Mouse (Mus musculus): Measurements from ENCODE around the gene Foxr1. TPM values are rescaled to one million over a fixed set of nuclear protein-coding genes. Genes with fewer than 3 reads are reported as not detected.
"Not testable (repeated sequence)": the region's sequence is repeated elsewhere in the genome, so short reads cannot be mapped to it uniquely, and the experiment has no call there.

The Foxr1 gene
- polyA plus RNA-seq, 1 experiment from 2014 or later: not detected

DNA sequence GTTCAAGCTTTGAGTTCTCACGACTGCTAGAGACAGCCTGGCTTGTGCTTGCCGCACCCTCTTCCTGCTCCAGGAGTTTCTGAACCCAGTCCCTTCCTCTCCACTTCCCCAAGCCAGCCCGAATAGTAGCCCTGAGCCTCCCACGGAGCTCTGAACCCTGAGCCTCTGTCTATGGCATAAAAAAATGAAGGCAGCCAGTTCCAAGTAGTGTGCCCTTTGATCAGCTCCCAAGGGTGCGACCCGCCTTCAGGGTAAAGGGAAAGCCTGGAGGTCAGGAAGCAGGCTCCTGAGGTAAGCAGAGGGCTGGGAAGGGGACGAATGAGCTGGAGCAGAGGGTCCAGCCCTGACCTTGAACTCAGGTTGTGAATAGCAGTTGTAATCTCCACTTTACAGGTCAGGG is 27.3 kb upstream of the Foxr1 start:
- Histone ChIP-seq H3K9me3 (no peaks in the 10 kb centered on the region), H3K4me1 (peaks cover 16% of the 10 kb centered on the region), H3K27me3 (ENCODE audit: poor library complexity, severe bottlenecking) (no peaks in the 10 kb centered on the region), H3K27ac (no peak overlapping the region), H3K36me3 (replicated peaks) (no peaks in the 10 kb centered on the region), H3K4me3 (no peak overlapping the region)
- no peak for DNase-seq (ENCODE audit: extremely low spot score, low spot score)
- 67% methylated on average over 7 of the region's 7 CpGs for WGBS

DNA sequence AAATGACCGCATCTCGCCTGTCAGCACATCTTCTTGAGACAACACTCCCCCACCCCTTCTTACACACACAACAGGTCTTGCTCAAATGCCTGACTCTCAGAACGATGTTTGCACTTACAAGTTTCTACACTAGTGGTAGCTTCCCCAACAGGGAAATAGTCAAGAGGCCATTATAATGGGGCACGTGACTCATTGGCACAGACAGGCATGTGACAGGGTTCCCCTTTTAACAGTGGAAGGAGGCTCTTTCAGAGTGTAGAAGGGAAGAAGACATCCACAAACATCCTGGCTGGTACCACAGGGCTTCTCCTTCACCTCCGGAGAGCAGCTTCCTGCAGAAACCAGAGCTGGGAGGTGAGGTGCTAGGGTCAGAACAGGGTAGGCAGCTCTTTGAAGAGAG is 21.0 kb upstream of the Foxr1 start:
- WGBS: 85% methylated on average over 5 of the region's 5 CpGs

DNA sequence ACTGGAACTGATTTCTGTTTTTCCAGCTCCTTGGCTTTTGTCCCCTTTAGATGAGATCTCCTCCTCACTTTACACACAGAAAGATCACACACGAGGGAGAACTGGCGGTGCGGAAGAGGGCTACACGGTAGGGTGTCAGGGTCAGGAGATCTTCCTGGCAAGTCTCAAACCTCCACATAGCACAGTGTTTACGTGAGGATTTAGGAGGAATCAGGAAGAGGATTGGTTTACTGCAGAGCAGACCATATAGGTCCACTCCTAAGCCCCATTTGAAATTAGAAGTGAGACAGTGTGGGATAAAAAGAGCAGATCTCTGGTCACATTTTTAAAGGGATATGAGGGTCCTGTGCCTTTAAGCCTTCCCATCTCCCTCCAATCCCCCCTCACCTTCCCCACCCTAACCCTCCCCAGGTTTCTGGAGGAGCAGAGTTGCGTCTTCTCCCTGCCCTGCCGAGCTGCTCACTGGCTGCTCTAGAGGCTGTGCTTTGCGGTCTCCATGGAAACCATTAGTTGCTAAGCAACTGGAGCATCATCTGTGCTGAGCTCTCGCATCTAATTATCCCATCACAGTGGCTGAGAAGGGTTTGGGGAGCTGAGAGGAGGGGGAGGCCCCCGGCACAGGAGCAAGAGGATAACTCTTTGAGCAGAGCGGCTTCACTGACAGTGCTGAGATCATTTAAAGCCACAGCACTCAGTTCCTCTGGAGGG is 16.3 kb upstream of the Foxr1 start:
- Histone ChIP-seq H3K27ac (peak overlapping the region; percentile 81), H3K4me1 (peaks cover 42% of the 10 kb centered on the region), H3K27me3 (ENCODE audit: poor library complexity, severe bottlenecking) (peaks cover 51% of the 10 kb centered on the region), H3K36me3 (replicated peaks) (no peaks in the 10 kb centered on the region), H3K9me3 (no peaks in the 10 kb centered on the region), H3K4me3 (peak overlapping the region; percentile 22; the same call in 1 of the 2 replicates)
- DNase-seq (ENCODE audit: extremely low spot score, low spot score): peak; percentile 87
- WGBS: 4% methylated on average over 11 of the region's 11 CpGs

More for the DNA sequence above, 21.0 kb upstream of the Foxr1 start:
- Histone ChIP-seq H3K4me1 (peaks cover 14% of the 10 kb centered on the region), H3K27ac (no peak overlapping the region), H3K27me3 (ENCODE audit: poor library complexity, severe bottlenecking) (peaks cover 6% of the 10 kb centered on the region; the same call in 1 of the 2 replicates), H3K4me3 (no peak overlapping the region), H3K36me3 (replicated peaks) (no peaks in the 10 kb centered on the region), H3K9me3 (no peaks in the 10 kb centered on the region)
- no peak for DNase-seq (ENCODE audit: extremely low spot score, low spot score)

DNA sequence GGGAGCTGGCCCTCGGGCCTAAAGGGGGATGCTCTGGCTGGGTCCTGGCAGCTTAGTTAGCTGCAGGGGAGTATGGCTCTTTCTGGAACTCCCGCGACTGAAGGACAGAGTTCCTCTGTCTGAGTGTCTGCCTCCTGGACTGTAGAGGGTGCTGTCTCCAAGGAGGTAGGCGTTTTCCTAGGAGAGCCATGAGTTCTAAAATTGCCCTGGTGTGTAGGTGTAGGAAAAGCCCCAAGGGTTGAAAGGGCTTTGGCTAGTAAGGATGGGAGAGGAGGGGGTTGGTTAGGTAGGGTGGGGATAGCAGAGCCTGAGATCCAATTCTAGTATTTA is 13.9 kb upstream of the Foxr1 start, which contains the start of gene Upk2:
Upk2 (minus strand) TSS at position 86 of the 330 bp plus-strand sequence.
- H3K36me3 ChIP-seq (replicated peaks): no peaks in the 10 kb centered on the region
- no peaks in the 10 kb centered on the region for H3K9me3 ChIP-seq
- peaks cover 42% of the 10 kb centered on the region for H3K4me1 ChIP-seq
- H3K27me3 ChIP-seq (ENCODE audit: poor library complexity, severe bottlenecking): peaks cover 51% of the 10 kb centered on the region
- 12% methylated on average over 4 of the region's 4 CpGs for WGBS
- peak within 1 kb of the TSS; percentile 49; the same call in 1 of the 2 replicates for H3K27ac ChIP-seq
- no peak within 1 kb of the TSS for H3K4me3 ChIP-seq
- DNase-seq (ENCODE audit: extremely low spot score, low spot score): peak; percentile 20

DNA sequence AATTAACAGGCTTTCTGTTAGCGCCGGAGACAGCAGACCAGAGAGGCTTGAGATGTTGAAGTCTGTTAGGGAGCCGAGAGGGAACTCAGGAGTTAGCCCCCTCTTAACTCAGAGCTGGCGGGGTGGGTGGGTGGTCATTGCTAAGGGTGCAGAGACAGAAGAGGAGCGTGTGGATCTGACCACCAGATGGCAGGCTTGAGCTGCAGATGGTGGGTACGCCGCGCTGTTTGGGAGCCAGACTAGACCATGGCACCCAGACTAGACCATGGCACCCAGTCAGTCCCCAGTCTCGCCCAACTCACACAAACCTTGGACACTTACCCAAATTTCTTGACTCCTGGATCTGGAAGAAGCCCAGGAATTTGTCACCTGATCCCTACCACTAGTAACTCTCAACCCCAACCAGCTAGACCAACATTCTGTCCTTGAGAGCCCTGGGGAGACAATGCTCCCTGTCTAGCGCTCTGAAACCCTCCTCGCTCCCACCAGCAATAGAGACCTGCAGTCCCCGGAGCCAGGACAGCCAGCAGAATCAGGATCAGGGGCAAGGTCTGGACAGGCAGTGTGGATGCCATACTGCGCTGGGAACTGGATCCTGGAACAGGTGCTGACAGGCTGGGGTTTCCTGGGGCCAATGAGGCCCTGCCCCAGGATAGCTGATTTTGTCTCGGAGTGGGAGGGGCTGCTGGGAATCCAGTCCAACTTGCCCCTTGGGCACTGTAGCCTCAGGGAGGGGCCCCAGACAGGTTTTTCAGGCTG is 13.4 kb upstream of the Foxr1 start:
- H3K27me3 ChIP-seq (ENCODE audit: poor library complexity, severe bottlenecking): peaks cover 51% of the 10 kb centered on the region
- H3K9me3 ChIP-seq: no peaks in the 10 kb centered on the region
- no peaks in the 10 kb centered on the region for H3K36me3 ChIP-seq (replicated peaks)
- H3K27ac ChIP-seq: peak overlapping the region; percentile 49; the same call in 1 of the 2 replicates
- no peak overlapping the region for H3K4me3 ChIP-seq
- DNase-seq (ENCODE audit: extremely low spot score, low spot score): peak; percentile 82
- H3K4me1 ChIP-seq: peaks cover 42% of the 10 kb centered on the region
- 11% methylated on average over 14 of the region's 14 CpGs for WGBS

DNA sequence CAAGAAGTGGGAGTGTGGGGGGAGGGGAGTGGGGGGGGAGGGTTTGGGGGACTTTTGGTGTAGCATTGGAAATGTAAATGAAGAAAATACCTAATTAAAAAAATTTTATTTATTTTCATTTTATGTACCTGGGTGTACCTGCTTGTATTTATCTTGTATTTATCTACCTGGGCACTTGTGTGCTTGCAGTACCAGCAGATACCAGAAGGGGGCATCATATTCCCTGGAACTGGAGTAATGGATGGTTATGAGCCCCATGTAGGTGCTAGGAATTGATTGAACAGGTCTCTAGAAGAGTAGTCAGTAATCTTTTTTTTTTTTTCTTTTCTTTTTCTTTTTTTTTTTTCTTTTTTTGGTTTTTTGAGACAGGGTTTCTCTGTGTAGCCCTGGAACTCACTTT is 9.5 kb upstream of the Foxr1 start:
- Histone ChIP-seq H3K4me1 (peaks cover 20% of the 10 kb centered on the region), H3K4me3 (no peak overlapping the region), H3K36me3 (replicated peaks) (no peaks in the 10 kb centered on the region), H3K27ac (no peak overlapping the region), H3K9me3 (no peaks in the 10 kb centered on the region), H3K27me3 (ENCODE audit: poor library complexity, severe bottlenecking) (peaks cover 32% of the 10 kb centered on the region)
- DNase-seq (ENCODE audit: extremely low spot score, low spot score): no peak

DNA sequence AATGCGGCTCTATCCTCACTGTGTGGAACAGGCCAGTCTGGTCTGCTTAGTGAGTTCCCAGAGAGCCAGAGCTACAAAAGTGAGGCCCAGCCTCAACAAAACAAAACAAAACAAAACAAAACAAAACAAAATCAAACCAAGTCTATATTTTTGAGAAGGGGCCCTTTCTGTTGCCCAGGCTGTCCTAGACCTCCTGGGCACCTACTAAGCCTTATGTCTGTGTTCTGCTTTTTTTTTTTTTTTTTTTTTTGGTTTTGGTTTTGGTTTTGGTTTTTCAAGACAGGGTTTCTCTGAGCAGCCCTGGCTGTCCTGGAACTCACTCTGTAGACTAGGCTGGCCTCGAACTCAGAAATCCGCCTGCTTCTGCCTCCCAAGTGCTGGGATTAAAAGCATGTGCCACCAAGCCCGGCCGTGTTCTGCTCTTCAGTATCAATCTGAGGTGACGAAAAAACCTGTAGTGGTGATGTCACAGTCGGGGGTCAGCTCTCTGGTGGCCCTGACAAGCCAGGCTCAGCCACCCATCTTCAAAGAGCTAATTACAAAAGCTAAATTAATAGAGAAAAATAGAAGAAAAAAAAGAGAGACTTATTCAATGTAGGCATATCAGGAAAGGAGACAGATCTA is 3.6 kb upstream of the Foxr1 start:
- not testable (repeated sequence) for H3K9me3 ChIP-seq; H3K36me3 ChIP-seq (replicated peaks); H3K4me1 ChIP-seq; H3K27ac ChIP-seq; DNase-seq (ENCODE audit: extremely low spot score, low spot score); H3K4me3 ChIP-seq; H3K27me3 ChIP-seq (ENCODE audit: poor library complexity, severe bottlenecking)
- WGBS: 89% methylated on average over 7 of the region's 7 CpGs

DNA sequence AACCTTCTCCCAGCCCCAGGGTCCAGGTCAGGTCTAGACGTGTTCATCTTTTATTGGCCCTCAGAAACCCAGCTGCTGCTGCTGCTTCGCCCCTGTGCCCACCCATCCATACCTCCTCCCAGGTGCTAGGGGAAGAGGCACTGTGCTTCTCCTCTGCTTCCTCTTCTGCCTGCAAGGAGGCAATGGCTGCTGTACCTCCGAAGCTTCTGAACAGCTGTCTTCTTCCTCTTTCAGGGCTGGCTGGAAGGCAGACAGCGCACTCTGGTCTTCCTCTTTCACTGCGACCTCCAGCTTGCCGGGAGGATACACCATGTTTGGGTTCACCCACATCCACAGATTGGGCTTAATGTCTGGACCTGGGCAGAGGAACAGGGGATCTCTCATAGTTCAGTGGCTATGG is 5.2 kb downstream of the Foxr1 start:
- DNase-seq (ENCODE audit: extremely low spot score, low spot score): no peak
- Histone ChIP-seq H3K36me3 (replicated peaks) (no peaks in the 10 kb centered on the region), H3K4me1 (peaks cover 7% of the 10 kb centered on the region), H3K9me3 (peaks cover 2% of the 10 kb centered on the region; the same call in 1 of the 2 replicates), H3K27ac (no peak overlapping the region), H3K4me3 (no peak overlapping the region), H3K27me3 (ENCODE audit: poor library complexity, severe bottlenecking) (no peaks in the 10 kb centered on the region)
- WGBS: 86% methylated on average over 6 of the region's 6 CpGs

DNA sequence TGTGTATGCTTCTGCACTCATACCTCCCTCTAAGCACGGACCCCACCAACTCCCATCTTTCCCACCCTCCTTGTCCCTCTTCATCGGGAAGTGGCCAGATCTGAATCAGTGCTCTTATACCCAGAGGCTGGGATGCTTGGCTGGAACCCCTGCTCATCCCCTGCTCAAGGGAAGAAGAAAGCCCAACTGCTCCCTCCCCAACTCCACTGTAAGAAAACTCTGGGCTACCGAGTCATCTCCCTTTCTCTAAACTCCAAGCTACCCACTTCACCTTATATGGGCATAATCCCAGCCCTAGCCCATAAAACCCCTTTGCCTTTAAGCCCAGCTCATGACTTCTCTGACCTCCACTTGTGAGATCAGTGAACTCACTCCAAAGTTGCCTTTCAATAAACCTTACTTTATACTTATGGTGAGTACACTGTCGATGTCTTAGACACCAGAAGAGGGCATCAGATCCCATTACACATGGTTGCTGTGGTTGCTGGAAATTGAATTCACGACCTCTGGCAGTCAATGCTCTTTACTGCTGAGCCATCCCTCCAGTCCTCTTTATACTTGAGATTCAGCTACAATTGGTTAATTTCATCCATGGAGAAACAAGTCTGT is 8.3 kb downstream of the Foxr1 start:
- no peak overlapping the region for H3K4me3 ChIP-seq
- H3K27ac ChIP-seq: no peak overlapping the region
- H3K9me3 ChIP-seq: no peaks in the 10 kb centered on the region
- no peaks in the 10 kb centered on the region for H3K27me3 ChIP-seq (ENCODE audit: poor library complexity, severe bottlenecking)
- WGBS: 59% methylated on average over 5 of the region's 5 CpGs
- H3K36me3 ChIP-seq (replicated peaks): no peaks in the 10 kb centered on the region
- peaks cover 7% of the 10 kb centered on the region for H3K4me1 ChIP-seq
- DNase-seq (ENCODE audit: extremely low spot score, low spot score): no peak

DNA sequence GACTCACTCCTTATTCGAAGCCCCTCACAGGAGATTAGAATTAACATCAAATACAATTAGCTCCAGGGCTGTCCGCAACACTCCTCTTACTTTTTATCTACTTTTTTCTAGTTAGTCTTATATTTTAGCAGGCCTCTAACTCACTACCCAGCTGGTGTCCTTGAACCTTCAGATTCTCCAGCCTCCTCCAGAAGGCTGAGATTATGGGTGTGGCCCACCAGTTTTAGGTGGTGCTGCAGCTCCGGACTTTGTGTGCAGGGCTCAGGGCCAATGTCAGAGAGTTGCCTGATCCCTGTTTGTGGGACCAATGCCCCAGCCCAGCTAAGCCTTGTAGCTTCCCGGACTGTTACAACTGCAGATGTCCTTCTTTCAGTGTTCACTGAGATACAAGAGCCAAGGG is 17.4 kb downstream of the Foxr1 start:
- 91% methylated on average over 4 of the region's 4 CpGs for WGBS
- peaks cover 5% of the 10 kb centered on the region; the same call in 1 of the 2 replicates for H3K9me3 ChIP-seq
- no peaks in the 10 kb centered on the region for H3K36me3 ChIP-seq (replicated peaks)
- no peak overlapping the region for H3K4me3 ChIP-seq
- no peak for DNase-seq (ENCODE audit: extremely low spot score, low spot score)
- H3K27ac ChIP-seq: no peak overlapping the region
- H3K27me3 ChIP-seq (ENCODE audit: poor library complexity, severe bottlenecking): no peaks in the 10 kb centered on the region
- 0 out of 2 replicates have a peak, but pooled peaks cover under 1% of the 10 kb centered on the region for H3K4me1 ChIP-seq

DNA sequence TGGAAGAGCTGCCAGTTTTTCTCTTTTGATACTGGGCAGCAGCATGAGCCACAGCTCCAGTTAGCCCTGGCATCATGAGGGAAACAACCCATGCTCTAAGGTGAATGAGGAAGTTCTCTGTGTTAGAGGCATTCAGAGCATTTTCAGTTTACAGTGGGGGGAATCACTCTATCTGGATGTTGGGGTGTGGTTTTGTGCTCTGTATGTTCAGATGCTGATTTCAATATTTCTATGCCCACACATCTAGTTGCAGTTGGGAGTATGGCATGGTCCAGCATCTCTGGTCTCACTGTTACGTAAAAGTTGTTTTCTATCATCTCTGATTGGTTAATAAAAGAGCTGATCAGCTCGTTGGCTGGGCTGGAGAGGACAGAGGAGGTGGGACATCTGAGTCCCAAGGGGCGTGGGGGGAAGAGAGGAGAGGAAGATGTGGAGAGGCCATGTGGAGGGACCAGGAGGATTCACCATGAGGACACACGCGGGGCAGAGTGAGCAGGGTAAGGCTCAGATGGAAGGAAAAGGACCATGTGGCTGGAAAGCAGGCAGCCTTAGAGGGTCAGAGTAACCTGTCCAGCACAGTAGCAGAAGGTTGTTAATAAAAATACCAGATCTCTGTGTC is 20.5 kb downstream of the Foxr1 start:
- no peaks in the 10 kb centered on the region for H3K27me3 ChIP-seq (ENCODE audit: poor library complexity, severe bottlenecking)
- no peak for DNase-seq (ENCODE audit: extremely low spot score, low spot score)
- no peak overlapping the region for H3K27ac ChIP-seq
- H3K4me3 ChIP-seq: no peak overlapping the region
- H3K36me3 ChIP-seq (replicated peaks): peaks cover 12% of the 10 kb centered on the region
- 88% methylated on average over 5 of the region's 5 CpGs for WGBS
- H3K9me3 ChIP-seq: peaks cover 5% of the 10 kb centered on the region; the same call in 1 of the 2 replicates
- peaks cover 15% of the 10 kb centered on the region for H3K4me1 ChIP-seq

DNA sequence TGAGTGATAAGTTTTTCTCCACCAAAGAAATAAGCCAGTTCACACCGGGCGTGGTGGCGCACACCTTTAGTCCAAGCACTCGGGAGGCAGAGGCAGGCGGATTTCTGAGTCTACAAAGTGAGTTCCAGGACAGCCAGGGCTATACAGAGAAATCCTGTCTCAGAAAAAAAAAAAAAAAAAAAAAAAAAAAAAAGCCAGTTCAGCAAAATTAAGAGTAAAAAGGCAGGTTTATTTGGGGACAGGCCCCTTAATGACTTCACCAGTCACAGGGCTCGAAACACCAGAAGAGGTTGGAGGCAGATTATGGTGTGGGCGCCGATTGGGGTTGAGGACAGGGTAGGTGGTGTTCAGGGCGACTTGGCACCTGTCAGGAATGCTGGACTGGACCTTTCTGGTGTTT is 21.2 kb downstream of the Foxr1 start:
- H3K4me1 ChIP-seq: peaks cover 15% of the 10 kb centered on the region
- not testable (repeated sequence) for H3K9me3 ChIP-seq; H3K27ac ChIP-seq; H3K27me3 ChIP-seq (ENCODE audit: poor library complexity, severe bottlenecking); DNase-seq (ENCODE audit: extremely low spot score, low spot score); H3K4me3 ChIP-seq
- WGBS: 94% methylated on average over 9 of the region's 9 CpGs
- peaks cover 16% of the 10 kb centered on the region for H3K36me3 ChIP-seq (replicated peaks)
